Mouse (Mus musculus) embryonic fibroblast, embryonic 13.5 days (primary cell): ENCODE results near the gene Slc24a3.

ENCODE experiments used
- CTCF ChIP-seq: IDR thresholded peaks from 2 replicates; pipeline ENCODE4 v1.5.1; 2011; ENCODE audit warnings: mild to moderate bottlenecking, control low read depth, low read length, moderate library complexity, borderline replicate concordance; ENCODE audit not compliant: insufficient read depth
- POLR2A ChIP-seq: IDR thresholded peaks from 2 replicates; pipeline ENCODE4 v1.6.1; 2011; ENCODE audit warnings: low read depth, mild to moderate bottlenecking, control low read depth, low read length, moderate library complexity

GRCm38 (mm10) chr2:145439755-145440154 is 272.2 kb downstream of the Slc24a3 start:
- TF ChIP-seq POLR2A (no peak), CTCF (no peak)
